Mouse (Mus musculus) C2C12 (cell line): Measurements from ENCODE around the gene Adra1d. TPM values are rescaled to one million over a fixed set of nuclear protein-coding genes. Genes with fewer than 3 reads are reported as not detected.

Experiments used
- H3K27me3 ChIP-seq: one replicate; pipeline ENCODE4 v1.6.1; 2011; ENCODE audit not compliant: control insufficient read depth, insufficient read depth, insufficient read length
- H3K36me3 ChIP-seq: one replicate; pipeline ENCODE4 v1.6.1; 2011; ENCODE audit not compliant: control insufficient read depth, insufficient read depth
- H3K4me3 ChIP-seq: one replicate; pipeline ENCODE4 v1.5.1; 2011; ENCODE audit warnings: mild to moderate bottlenecking, control low read depth; ENCODE audit not compliant: poor library complexity, insufficient read depth, severe bottlenecking
- H3K79me2 ChIP-seq: one replicate; pipeline ENCODE4 v1.6.1; 2011; ENCODE audit not compliant: control insufficient read depth, insufficient read depth
- H3K79me3 ChIP-seq: one replicate; pipeline ENCODE4 v1.6.1; 2011; ENCODE audit warnings: low read depth, control low read depth
- H3ac ChIP-seq: one replicate; pipeline ENCODE3; 2011; ENCODE audit warnings: low read depth; ENCODE audit not compliant: control insufficient read depth, insufficient read length
- CEBPB ChIP-seq: IDR thresholded peaks from one replicate; pipeline ENCODE4 v1.6.1; 2011; ENCODE audit warnings: low read depth, mild to moderate bottlenecking, control low read depth, moderate library complexity
- CTCF ChIP-seq: IDR thresholded peaks from one replicate; pipeline ENCODE4 v1.5.1; 2011; ENCODE audit not compliant: control insufficient read depth, insufficient read depth, insufficient read length
- FOSL1 ChIP-seq: IDR thresholded peaks from one replicate; pipeline ENCODE4 v1.8.0; 2011; ENCODE audit warnings: mild to moderate bottlenecking, low read length; ENCODE audit not compliant: poor library complexity, insufficient read depth, severe bottlenecking
- MAX ChIP-seq: IDR thresholded peaks from one replicate; pipeline ENCODE4 v1.6.1; 2011; ENCODE audit warnings: mild to moderate bottlenecking, control low read depth
- MYOD1 ChIP-seq: IDR thresholded peaks from one replicate; pipeline ENCODE4 v1.6.1; 2011; ENCODE audit warnings: low read depth; ENCODE audit not compliant: control insufficient read depth, insufficient read length
- MYOG ChIP-seq: IDR thresholded peaks from one replicate; pipeline ENCODE4 v1.6.1; 2011; ENCODE audit not compliant: control insufficient read depth, insufficient read length; ENCODE audit errors: extremely low read depth
- USF1 ChIP-seq: IDR thresholded peaks from one replicate; pipeline ENCODE4 v1.6.1; 2011; ENCODE audit warnings: low read depth, mild to moderate bottlenecking, control low read depth, moderate library complexity
- polyA plus RNA-seq: library from polyadenylated mRNA; unstranded; fragments of >200 nt; fragmentation: generic; extraction: Trizol; gene quantifications from one replicate; pipeline ENCODE4 v1.2.1, GENCODE M21; 2012; ENCODE audit warnings: missing spikeins

Adra1d gene
- polyA plus RNA-seq, 1 experiment = 1.7 TPM

DNA sequence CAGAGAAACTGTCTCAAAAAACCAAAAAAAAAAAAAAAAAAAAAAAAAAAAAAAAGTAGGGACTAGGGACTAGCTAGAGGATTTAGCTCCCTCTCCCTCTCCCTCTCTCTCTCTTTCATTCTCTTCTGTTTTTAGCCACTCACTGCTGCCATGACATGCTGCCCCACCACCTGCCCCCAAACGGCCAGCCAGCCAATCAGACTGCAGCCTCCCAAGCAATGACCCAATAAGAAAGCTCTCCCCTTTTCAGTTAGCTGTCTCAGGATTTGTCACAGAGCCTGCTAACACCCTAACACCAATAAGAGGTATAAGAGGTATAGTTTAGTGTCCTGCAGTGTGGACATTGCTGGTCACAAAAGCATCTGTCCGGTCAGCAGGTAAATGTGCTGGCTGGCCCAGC, 11.6 kb downstream of the Adra1d start:
- no peaks in the 10 kb centered on the region for H3K36me3 ChIP-seq
- no peaks in the 10 kb centered on the region for H3K79me3 ChIP-seq

DNA sequence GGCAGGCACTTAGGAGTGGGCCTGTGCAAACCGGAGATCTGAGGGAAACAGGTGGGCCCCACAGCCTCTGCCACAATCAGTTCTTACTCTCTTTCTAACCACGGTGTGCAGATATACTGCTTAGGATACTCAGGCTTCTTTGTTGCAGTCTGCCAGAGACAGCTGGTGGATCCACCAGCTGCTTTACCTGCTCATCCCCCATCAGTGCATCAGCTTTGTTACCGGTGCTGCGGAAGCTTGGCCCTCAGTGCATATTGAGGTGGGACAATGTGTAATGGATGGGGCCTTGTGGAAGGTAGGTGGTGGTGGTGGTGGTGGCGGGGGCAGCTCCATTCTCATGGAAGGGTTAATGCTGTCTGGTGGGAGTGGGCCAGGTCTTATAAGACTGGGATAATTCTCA, 13.0 kb downstream of the Adra1d start:
- H3K79me2 ChIP-seq = no peaks in the 10 kb centered on the region

More for the DNA sequence above, 11.6 kb downstream of the Adra1d start:
- H3K4me3 ChIP-seq = no peak overlapping the region
- H3K27me3 ChIP-seq = no peaks in the 10 kb centered on the region
- no peak overlapping the region for H3ac ChIP-seq
- TF ChIP-seq CEBPB = no peak
- TF ChIP-seq MYOD1 = no peak
- no peaks in the 10 kb centered on the region for H3K79me2 ChIP-seq

DNA sequence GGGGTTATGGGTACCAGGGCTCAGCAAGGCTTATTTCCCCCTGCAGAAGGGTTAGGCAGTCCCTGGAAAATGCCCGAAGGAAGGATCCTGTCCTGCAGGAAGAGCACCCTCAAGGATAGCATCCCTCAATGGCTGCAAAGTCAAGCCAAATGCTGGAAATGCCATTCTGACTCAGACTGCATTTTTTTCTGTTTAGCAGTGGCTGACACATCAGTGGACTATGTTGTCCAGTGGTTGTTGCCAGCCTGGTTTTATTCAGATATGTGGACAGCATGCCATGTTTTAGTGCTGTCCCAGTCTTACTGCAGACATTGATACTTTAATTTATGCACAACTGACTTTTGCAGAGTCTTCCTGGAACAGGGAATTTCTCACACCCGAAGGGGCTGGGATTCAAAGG, 13.8 kb downstream of the Adra1d start:
- no peak for TF ChIP-seq CEBPB
- no peak for TF ChIP-seq MYOG
- TF ChIP-seq USF1 = no peak
- no peak for TF ChIP-seq CTCF
- TF ChIP-seq FOSL1 = peak; percentile 99
- TF ChIP-seq MYOD1 = no peak
- peak; percentile 72 for TF ChIP-seq MAX
- Histone ChIP-seq H3ac (no peak overlapping the region), H3K4me3 (no peak overlapping the region), H3K27me3 (no peaks in the 10 kb centered on the region), H3K79me3 (no peaks in the 10 kb centered on the region), H3K79me2 (no peaks in the 10 kb centered on the region), H3K36me3 (no peaks in the 10 kb centered on the region)

More for the DNA sequence above, 13.0 kb downstream of the Adra1d start:
- no peaks in the 10 kb centered on the region for H3K27me3 ChIP-seq
- TF ChIP-seq MYOG (no peak), MYOD1 (peak; percentile 20)
- no peaks in the 10 kb centered on the region for H3K79me3 ChIP-seq
- no peak overlapping the region for H3K4me3 ChIP-seq
- no peak overlapping the region for H3ac ChIP-seq
- H3K36me3 ChIP-seq = no peaks in the 10 kb centered on the region

DNA sequence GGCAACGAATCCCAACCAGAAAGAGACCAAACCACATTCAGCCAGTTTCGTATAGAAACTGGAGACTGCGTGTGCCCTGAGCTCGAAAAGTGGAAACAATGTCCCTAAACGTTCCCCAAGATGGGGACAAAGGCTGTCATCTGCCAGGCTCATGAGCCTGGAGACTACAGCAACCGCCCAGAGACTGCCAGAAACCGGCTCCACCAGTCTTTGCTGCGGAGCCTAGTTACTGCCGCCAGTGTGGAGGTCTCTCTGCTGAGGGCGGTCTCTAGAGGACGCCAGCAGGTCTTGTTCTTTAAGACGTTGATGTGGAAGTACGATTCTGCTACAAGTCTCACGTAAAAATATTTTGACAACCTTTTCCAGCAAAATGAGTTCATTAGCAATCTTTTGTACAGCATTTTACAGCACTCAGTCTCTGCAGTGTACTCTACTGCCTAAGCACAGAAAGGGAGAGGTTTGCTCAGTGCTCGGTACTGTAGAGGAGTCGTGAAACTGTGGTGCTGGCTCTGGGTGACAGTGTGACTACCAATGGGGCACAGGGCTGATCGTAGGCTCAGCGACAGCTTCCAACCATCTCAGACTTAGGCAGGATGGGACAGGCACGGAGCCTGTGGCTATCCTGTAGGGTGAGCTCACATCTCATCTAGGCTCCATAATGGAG, 15.2 kb downstream of the Adra1d start:
- Histone ChIP-seq H3K36me3 (no peaks in the 10 kb centered on the region), H3K79me3 (no peaks in the 10 kb centered on the region), H3K4me3 (no peak overlapping the region), H3K27me3 (no peaks in the 10 kb centered on the region), H3K79me2 (no peaks in the 10 kb centered on the region), H3ac (no peak overlapping the region)
- no peak for TF ChIP-seq MYOD1

DNA sequence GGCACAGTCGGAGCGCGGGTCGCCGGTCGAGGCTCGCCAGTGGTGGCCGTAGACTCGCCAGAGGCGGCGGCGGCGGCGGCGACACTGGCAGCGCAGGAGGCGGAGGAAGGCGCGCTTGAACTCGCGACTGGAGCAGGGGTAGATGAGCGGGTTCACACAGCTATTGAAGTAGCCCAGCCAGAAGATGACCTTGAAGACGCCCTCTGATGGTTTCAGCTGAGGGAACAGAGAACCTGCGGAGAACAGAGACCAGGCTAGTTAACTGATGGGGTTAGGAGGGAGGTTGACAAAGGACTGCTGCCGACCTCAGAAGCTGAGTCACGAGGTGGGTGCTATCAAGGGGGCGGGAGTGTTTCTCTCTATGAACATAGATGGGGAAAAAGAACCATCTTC, 15.8 kb downstream of the Adra1d start:
- Histone ChIP-seq H3K4me3 (no peak overlapping the region), H3ac (no peak overlapping the region), H3K79me2 (no peaks in the 10 kb centered on the region), H3K79me3 (no peaks in the 10 kb centered on the region), H3K27me3 (no peaks in the 10 kb centered on the region), H3K36me3 (no peaks in the 10 kb centered on the region)
- TF ChIP-seq MAX = no peak

DNA sequence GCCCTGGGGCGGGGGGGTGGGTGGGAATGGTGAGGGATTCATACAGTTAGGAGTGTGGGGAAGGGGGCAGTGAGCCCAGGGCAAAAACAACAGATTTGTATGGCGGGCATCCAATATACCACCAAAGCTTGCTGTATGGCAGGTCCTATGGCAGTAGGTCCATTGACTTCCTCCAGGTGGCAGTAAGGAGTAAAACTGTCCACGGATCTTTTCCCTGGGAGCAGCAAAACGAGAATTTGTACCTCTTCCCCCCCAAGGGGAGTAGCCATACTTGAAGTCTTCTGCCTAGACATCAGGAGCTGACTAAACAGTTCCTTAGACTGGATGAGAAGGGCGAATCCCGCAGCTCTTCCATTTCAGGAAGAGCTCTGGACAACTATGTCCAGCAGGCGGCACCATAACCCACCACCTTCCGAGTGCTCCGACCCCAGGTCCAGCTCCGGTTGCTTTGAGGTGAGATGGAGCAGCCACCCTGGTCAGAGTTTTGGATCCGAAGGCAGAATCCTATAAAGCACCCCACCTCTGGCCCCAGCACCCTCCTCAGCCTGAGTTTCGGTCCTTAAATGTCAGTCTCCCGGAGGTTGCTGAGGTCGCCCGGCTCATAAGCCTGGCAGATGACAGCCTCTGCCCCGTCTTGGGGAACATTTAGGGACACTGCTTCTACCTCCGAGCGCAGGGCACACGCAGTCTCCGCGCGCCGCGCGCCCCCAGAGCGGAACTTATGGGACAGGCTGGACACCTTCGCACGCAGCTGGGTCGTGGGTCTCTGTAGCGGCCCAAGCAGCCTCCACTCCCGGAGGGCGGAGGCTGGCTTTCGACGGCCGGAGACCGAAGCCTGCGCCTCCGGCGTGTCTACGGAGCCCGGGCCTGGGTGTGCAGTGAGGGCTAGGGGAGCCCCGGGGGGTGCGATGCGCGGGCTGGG, 16.4 kb downstream of the Adra1d start:
- Histone ChIP-seq H3ac (no peak overlapping the region), H3K4me3 (no peak overlapping the region), H3K79me2 (no peaks in the 10 kb centered on the region), H3K79me3 (no peaks in the 10 kb centered on the region), H3K36me3 (no peaks in the 10 kb centered on the region), H3K27me3 (no peaks in the 10 kb centered on the region)
- TF ChIP-seq FOSL1 (no peak), CTCF (peak; percentile 24)
